Mouse (Mus musculus) ovary, adult 18-20 months (tissue): ENCODE data around the gene Gm21860.
"Not testable (repeated sequence)": the region's sequence is repeated elsewhere in the genome, so short reads cannot be mapped to it uniquely, and the experiment has no call there.

Experiments
- DNase-seq: peaks from one replicate; pipeline ENCODE4 v3.0.0; 2022; ENCODE audit warnings: low spot score, mixed read lengths

The Gm21860 gene

DNA sequence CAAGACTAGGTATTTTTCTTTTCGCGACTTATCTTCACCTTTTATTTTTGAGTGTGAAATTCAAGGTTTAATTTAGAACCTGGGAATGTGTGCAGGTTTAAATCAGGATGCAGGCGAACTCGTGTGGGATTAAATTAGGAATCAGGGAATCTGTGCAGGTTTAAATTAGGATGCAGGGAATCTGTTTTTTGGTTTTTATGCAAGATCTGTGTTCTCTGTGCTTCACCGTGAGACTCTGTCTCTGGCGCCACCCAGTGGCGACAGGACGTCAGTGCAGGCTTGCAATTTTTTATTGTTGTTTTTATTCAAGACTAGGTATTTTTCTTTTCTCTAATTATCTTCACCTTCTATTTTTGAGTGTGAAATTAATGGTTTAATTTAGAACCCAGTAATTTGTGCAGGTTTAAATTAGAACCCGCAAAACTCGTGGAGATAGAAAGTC, 22.5 kb downstream of the Gm21860 start:
- not testable (repeated sequence) for DNase-seq

DNA sequence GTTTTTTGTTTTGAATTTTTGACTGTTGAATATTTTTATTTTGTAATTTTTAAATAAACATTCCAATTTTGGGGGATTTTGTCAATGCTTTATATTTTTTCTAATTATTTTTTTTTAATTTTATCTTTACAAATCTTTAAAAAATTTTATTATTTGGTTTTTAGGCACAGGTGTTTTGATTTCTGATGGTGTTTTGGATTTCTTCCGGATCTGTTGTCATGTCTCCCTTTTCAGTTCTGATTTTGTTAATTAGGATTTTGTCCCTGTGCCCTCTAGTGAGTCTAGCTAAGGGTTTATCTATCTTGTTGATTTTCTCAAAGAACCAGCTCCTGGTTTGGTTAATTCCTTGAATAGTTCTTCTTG, 23.0 kb downstream of the Gm21860 start:
- not testable (repeated sequence) for DNase-seq

DNA sequence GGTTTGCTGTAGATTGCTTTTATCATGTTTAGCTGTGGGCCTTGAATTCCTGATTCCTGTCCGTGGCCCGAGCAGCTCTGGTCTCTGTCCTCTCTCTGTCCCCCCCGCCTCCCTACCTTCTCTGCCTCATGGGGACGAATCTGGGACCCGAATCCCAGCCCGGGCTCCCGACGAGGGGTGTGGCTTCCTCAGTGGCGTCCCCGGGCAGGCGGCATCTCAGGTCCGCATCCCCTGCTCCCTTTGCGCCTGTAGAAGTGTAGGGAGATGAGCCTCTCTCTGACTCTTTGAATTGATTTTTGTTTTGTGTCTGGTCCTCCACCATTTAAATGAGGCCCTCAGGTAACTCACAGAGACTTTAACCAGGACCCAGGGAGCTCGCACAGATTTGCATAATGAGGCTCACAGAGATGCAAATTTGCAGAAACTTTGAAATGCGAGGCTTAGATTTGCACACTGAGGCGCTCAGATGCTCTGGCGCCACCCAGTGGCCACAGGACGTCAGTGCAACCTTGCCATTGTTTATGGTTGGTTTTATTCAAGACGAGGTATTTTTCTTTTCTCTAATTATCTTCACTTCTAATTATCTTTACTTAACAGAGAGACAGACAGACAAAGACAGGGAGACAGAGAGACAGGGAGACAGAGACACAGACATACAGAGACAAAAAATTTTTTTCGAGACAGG, 23.6 kb downstream of the Gm21860 start:
- DNase-seq, result not testable (repeated sequence)

DNA sequence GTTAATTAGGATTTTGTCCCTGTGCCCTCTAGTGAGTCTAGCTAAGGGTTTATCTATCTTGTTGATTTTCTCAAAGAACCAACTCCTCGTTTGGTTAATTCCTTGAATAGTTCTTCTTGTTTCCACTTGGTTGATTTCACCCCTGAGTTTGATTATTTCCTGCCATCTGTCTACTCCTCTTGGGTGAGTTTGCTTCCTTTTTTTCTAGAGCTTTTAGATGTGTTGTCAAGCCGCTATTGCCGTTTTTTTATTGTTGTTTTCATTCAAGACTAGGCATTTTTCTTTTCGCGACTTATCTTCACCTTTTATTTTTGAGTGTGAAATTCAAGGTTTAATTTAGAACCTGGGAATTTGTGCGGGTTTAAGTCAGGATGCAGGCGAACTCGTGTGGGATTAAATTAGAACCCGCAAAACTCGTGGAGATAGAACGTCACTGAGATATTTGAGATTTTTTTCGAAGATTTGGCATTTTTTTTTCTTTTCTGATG, 24.8 kb downstream of the Gm21860 start:
- DNase-seq, result not testable (repeated sequence)

DNA sequence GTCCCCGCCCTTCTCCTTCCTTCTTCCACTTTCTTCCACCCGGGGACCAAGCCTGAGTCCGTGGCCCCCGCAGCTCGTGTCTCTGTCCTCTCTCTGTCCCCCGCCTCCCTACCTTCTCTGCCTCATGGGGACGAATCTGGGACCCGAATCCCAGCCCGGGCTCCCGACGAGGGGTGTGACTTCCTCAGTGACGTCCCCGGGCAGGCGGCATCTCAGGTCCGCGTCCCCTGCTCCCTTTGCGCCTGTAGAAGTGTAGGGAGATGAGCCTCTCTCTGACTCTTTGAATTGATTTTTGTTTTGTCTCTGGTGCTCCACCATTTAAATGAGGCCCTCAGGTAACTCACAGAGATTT, 25.7 kb downstream of the Gm21860 start:
- DNase-seq, result peak; percentile 14

DNA sequence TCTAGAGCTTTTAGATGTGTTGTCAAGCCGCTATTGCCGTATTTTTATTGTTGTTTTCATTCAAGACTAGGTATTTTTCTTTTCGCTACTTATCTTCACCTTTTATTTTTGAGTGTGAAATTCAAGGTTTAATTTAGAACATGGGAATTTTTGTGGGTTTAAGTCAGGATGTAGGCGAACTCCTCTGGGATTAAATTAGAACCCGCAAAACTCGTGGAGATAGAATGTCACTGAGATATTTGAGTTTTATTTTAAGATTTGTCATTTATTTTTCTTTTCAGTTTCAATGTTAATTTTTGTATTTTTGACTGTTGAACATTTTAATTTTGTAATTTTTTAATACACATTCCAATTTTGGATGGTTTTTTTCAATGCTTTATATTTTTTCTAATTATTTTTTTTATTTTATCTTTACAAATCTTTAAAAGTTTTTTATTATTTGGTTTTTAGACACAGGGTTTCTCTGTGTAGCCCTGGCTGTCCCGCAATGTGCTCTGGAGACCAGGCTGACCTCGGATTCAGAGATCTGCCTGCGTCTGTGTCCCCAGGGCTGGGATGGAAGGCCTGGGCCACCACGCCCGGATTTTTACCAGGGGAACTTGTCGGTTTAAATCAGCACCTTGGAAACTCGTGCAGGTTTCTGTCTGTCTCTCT, 26.2 kb downstream of the Gm21860 start:
- DNase-seq, result peak; percentile 40

DNA sequence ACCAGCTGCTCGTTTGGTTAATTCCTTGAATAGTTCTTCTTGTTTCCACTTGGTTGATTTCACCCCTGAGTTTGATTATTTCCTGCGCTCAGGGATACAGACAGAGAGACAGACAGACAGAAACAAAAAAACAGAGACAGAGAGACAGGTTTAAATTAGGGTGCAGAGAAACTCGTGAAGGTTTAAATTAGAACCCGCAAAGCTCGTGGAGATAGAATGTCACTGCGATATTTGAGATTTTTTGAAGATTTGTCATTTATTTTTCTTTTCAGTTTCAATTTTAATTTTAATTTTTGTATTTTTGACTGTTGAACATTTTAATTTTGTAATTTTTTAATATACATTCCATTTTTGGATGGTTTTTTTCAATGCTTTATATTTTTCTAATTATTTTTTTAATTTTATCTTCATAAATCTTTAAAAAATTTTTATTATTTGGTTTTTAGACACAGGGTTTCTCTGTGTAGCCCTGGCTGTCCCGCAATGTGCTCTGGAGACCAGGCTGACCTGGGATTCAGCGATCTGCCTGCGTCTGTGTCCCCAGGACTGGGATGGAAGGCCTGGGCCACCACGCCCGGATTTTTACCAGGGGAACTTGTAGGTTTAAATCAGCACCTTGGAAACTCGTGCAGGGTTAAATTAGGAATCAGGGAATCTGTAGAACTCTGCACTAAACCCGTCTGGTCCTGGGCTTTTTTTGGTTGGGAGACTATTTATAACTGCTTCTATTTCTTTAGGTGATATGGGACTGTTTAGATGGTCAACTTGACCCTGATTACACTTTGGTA, 27.3 kb downstream of the Gm21860 start:
- not testable (repeated sequence) for DNase-seq

DNA sequence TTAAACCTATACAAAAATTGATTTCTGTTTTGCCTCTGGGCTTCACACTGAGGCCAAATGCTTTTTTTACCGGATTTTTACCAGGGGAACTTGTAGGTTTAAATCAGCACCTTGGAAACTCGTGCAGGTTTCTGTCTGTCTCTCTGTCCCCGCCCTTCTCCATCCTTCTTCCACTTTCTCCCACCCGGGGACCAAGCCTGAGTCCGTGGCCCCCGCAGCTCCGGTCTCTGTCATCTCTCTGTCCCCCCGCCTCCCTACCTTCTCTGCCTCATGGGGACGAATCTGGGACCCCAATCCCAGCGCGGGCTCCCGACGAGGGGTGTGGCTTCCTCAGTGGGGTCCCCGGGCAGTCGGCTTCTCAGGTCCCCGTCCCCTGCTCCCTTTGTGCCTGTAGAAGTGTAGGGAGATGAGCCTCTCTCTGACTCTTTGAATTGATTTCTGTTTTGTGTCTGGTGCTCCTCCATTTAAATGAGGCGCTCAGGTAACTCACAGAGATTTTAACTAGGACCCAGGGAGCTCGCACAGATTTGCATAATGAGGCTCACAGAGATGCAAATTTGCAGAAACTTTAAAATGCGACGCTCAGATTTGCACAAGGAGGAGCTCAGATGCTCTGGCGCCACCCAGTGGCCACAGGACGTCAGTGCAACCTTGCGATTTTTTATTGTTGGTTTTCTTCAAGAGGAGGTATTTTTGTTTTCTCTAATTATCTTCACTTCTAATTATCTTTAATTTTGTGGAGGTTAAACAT, 28.7 kb downstream of the Gm21860 start:
- not testable (repeated sequence) for DNase-seq

DNA sequence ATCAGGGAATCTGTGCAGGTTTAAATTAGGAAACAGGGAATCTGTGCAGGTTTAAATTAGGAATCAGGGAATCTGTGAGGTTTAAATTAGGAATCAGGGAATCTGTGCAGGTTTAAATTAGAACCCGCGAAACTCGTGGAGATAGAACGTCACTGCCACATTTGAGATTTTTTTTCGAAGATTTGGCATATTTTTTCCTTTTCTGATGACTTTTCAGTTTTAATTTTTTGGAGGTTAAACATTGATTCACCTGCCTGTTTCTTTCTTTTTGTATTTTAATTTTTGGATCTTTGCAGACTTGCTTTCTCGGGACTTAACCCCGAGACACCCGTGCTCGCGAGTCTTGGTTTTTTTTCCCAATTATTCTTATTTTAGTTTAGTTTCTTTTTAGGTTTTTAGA, 29.5 kb downstream of the Gm21860 start:
- not testable (repeated sequence) for DNase-seq

DNA sequence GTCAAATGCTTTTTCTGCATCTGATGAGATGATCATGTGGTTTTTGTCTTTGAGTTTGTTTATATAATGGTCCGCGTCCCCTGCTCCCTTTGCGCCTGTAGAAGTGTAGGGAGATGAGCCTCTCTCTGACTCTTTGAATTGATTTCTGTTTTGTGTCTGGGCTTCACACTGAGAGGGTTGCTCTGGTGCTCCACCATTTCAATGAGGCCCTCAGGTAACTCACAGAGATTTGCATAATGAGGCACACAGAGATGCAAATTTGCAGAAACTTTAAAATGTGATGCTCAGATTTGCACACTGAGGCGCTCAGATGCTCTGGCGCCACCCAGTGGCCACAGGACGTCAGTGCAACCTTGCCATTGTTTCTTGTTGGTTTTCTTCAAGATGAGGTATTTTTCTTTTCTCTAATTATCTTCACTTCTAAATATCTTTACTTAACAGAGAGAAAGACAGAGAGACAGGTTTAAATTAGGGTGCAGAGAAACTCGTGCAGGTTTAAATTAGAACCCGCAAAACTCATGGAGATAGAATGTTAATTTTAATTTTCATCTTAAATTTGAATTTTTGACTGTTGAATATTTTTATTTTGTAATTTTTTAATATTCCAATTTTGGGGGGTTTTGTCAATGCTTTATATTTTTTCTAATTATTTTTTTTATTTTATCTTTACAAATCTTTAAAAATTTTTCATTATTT, 30.5 kb downstream of the Gm21860 start:
- DNase-seq, result not testable (repeated sequence)

DNA sequence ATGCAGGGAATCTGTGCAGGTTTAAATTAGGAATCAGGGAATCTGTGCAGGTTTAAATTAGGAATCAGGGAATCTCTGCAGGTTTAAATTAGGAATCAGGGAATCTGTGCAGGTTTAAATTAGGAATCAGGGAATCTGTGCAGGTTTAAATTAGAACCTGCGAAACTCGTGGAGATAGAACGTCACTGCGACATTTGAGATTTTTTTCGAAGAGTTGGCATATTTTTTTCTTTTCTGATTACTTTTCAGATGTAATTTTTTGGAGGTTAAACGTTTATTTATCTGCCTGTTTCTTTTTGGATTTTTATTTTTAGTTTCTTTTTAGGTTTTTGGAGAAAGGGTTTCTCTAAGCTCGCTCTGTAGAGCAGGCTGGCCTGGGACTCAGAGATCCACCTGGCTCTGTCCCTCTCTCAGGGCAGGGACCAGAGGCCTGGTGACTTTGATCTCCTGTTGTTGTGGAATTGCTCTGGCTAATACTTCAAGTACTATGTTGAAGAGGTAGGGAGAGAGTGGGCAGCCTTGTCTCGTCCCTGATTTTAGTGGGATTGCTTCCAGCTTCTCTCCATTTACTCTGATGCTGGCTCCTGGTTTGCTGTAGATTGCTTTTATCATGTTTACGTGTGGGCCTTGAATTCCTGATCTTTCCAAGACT, 31.2 kb downstream of the Gm21860 start:
- DNase-seq, result peak; percentile 62

DNA sequence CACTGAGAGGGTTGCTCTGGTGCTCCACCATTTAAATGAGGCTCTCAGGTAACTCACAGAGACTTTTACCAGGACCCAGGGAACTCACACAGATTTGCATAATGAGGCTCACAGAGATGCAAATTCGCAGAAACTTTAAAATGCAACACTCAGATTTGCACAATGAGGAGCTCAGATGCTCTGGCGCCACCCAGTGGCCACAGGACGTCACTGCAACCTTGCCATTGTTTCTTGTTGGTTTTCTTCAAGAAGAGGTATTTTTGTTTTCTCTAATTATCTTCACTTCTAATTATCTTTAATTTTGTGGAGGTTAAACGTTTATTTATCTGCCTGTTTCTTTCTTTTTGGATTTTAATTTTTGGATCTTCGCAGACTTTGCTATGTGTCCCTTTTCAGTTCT, 34.1 kb downstream of the Gm21860 start:
- not testable (repeated sequence) for DNase-seq

DNA sequence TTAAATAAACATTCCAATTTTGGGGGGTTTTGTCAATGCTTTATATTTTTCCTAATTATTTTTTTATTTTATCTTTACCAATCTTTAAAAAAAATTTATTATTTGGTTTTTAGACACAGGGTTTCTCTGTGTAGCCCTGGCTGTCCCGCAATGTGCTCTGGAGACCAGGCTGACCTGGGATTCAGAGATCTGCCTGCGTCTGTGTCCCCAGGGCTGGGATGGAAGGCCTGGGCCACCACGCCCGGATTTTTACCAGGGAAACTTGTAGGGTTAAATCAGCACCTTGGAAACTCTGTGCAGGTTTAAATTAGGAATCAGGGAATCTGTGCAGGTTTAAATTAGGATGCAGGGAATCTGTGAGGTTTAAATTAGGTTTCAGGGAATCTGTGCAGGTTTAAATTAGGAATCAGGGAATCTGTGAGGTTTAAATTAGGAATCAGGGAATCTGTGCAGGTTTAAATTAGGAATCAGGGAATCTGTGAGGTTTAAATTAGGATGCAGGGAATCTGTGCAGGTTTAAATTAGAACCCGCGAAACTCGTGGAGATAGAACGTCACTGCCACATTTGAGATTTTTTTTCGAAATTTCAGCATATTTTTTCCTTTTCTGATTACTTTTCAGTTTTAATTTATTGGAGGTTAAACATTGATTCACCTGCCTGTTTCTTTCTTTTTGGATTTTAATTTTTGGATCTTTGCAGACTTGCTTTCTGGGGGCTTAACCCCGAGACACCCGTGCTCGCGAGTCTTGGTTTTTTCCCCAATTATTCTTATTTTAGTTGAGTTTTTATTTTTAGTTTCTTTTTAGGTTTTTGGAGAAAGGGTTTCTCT, 35.0 kb downstream of the Gm21860 start:
- DNase-seq, result not testable (repeated sequence)

DNA sequence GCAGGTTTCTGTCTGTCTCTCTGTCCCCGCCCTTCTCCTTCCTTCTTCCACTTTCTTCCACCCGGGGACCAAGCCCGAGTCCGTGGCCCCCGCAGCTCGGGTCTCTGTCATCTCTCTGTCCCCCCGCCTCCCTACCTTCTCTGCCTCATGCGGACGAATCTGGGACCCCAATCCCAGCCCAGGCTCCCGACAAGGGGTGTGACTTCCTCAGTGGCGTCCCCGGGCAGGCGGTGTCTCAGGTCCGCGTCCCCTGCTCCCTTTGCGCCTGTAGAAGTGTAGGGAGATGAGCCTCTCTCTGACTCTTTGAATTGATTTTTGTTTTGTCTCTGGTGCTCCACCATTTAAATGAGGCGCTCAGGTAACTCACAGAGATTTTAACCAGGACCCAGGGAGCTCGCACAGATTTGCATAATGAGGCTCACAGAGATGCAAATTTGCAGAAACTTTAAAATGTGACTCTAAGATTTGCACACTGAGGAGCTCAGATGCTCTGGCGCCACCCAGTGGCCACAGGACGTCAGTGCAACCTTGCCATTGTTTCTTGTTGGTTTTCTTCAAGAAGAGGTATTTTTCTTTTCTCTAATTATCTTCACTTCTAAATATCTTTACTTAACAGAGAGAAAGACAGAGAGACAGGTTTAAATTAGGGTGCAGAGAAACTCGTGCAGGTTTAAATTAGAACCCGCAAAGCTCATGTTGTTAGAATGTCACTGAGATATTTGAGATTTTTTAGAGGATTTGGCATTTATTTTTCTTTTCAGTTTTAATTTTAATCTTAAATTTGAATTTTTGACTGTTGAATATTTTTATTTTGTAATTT, 35.8 kb downstream of the Gm21860 start:
- peak; percentile 67 for DNase-seq

DNA sequence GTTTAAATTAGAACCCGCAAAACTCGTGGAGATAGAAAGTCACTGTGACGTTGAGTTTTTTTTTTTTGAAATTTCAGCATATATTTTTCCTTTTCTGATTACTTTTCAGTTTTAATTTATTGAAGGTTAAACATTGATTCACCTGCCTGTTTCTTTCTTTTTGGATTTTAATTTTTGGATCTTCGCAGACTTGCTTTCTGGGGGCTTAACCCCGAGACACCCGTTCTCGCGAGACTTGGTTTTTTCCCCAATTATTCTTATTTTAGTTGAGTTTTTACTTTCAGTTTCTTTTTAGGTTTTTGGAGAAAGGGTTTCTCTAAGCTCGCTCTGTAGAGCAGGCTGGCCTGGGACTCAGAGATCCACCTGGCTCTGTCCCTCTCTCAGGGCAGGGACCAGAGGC, 36.6 kb downstream of the Gm21860 start:
- not testable (repeated sequence) for DNase-seq

DNA sequence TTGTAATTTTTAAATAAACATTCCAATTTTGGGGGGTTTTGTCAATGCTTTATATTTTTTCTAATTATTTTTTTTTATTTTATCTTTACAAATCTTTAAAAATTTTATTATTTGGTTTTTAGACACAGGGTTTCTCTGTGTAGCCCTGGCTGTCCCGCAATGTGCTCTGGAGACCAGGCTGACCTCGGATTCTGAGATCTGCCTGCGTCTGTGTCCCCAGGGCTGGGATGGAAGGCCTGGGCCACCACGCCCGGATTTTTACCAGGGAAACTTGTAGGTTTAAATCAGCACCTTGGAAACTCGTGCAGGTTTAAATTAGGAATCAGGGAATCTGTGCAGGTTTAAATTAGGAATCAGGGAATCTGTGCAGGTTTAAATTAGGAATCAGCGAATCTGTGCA, 37.1 kb downstream of the Gm21860 start:
- not testable (repeated sequence) for DNase-seq
